Mouse (Mus musculus) lung, embryonic 14.5 days (tissue): ENCODE data around the gene Gtsf1l. TPM values are rescaled to one million over a fixed set of nuclear protein-coding genes. Genes with fewer than 3 reads are reported as not detected.
"Not testable (repeated sequence)": the region's sequence is repeated elsewhere in the genome, so short reads cannot be mapped to it uniquely, and the experiment has no call there.

Experiments
- ATAC-seq: fragments of 200-750 bp; cut with Nextera tagmentation; 2 replicates; pipeline ENCODE4 v1.8.0; 2017; ENCODE audit warnings: mild to moderate bottlenecking, moderate TSS enrichment, moderate library complexity; ENCODE audit not compliant: insufficient read depth
- DNase-seq: peaks from one replicate; pipeline ENCODE4 v3.0.0-alpha.2; 2015
- H3K27ac ChIP-seq: fragments of 300-500 bp; sonication (generic); 2 replicates; pipeline ENCODE4 v1.5.1; 2014; ENCODE audit warnings: low read depth, mild to moderate bottlenecking, moderate library complexity
- H3K27me3 ChIP-seq: fragments of 300-500 bp; sonication (generic); 2 replicates; pipeline ENCODE4 v1.6.1; 2014; ENCODE audit warnings: low read length, control low read depth; ENCODE audit not compliant: insufficient read depth
- H3K36me3 ChIP-seq: fragments of 300-500 bp; sonication (generic); 2 replicates; pipeline ENCODE4 v1.6.1; 2014; ENCODE audit warnings: control low read depth; ENCODE audit not compliant: insufficient read depth
- H3K4me1 ChIP-seq: fragments of 300-500 bp; sonication (generic); 2 replicates; pipeline ENCODE4 v1.6.1; 2014; ENCODE audit warnings: antibody characterized with exemption, control low read depth; ENCODE audit not compliant: insufficient read depth
- H3K4me2 ChIP-seq: fragments of 300-500 bp; sonication (generic); 2 replicates; pipeline ENCODE4 v1.6.1; 2014; ENCODE audit warnings: mild to moderate bottlenecking
- H3K4me3 ChIP-seq: fragments of 300-500 bp; sonication (generic); 2 replicates; pipeline ENCODE4 v1.5.1; 2014; ENCODE audit warnings: low read depth, low read length
- H3K9ac ChIP-seq: fragments of 300-500 bp; sonication (generic); 2 replicates; pipeline ENCODE4 v1.6.1; 2014
- H3K9me3 ChIP-seq: fragments of 300-500 bp; sonication (generic); 2 replicates; pipeline ENCODE4 v1.6.1; 2016; ENCODE audit warnings: low read depth, low read length, control low read depth
- CTCF ChIP-seq: IDR thresholded peaks from 2 replicates; pipeline ENCODE4 v1.5.1; 2016; ENCODE audit warnings: antibody characterized with exemption, low read depth
- WGBS: fragments of 180-500 bp; shearing (Covaris S2); extraction: QIAGEN DNeasy Blood & Tissue Kit; methylation state at CpG from one replicate; pipeline ENCODE4 v1.1.7; 2014; 5-methylcytosine and 5-hydroxymethylcytosine counted together
- polyA plus RNA-seq: library from polyadenylated mRNA; unstranded; fragments of >200 nt; fragmentation: Nextera tagmentation; extraction: Ambion mirVana; gene quantifications from 2 replicates; pipeline ENCODE4 v1.2.1, GENCODE M21; 2014

Gtsf1l gene
- polyA plus RNA-seq, 1 experiment from 2014 or later, result not detected

DNA sequence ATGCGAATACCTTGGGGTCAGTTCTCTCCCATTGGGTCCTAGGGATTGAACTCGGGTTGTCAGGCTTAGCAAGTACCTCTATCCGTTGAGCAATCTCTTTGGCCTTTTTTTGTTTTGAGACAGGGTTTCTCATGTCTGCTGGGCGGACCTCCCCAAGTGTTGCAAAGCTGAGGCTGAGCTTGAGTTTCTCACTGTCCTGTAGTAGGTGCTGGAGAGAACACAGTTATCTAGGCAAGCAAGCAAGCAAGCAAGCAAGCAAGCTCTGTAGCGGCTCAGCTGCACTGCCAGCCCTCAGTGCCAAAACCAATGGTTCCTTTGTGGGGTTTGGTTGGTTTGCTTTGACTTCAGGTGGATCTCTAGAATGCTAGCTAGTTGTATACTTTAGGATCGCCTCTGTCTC lies 27.0 kb downstream of the Gtsf1l start:
- Histone ChIP-seq H3K27me3 (no peaks in the 10 kb centered on the region), H3K4me2 (no peak overlapping the region), H3K27ac (no peak overlapping the region), H3K4me1 (peaks cover 10% of the 10 kb centered on the region; the same call in 1 of the 2 replicates), H3K4me3 (no peak overlapping the region), H3K36me3 (peaks cover 28% of the 10 kb centered on the region; the same call in 1 of the 2 replicates), H3K9ac (no peak overlapping the region), H3K9me3 (no peaks in the 10 kb centered on the region)
- ATAC-seq (no peak), DNase-seq (no peak)
- no peak for TF ChIP-seq CTCF
- WGBS, result 79% methylated on average over 6 of the region's 6 CpGs

DNA sequence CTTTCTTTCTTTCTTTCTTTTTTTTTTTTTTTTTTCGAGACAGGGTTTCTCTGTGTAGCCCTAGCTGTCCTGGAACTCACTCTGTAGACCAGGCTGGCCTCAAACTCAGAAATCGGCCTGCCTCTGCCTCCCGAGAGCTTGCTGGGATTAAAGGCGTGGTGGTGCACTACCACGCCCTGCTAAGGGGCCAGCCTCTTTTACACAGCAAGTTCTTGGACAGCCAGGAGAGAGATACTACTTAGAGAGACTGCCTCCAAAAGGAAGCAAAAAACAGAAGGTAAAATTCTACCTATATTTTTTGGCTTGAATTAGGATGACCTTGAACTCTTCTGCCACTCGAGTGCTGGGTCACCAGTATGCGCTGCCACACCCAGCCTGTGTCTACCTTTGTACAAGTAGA lies 28.7 kb downstream of the Gtsf1l start:
- ATAC-seq, H3K27me3 ChIP-seq, DNase-seq, H3K4me3 ChIP-seq, H3K9ac ChIP-seq, H3K9me3 ChIP-seq, H3K27ac ChIP-seq, H3K4me2 ChIP-seq: not testable (repeated sequence)
- WGBS, result 92% methylated on average over 6 of the region's 7 CpGs
- peaks cover 14% of the 10 kb centered on the region; the same call in 1 of the 2 replicates for H3K4me1 ChIP-seq
- peaks cover 12% of the 10 kb centered on the region; the same call in 1 of the 2 replicates for H3K36me3 ChIP-seq

DNA sequence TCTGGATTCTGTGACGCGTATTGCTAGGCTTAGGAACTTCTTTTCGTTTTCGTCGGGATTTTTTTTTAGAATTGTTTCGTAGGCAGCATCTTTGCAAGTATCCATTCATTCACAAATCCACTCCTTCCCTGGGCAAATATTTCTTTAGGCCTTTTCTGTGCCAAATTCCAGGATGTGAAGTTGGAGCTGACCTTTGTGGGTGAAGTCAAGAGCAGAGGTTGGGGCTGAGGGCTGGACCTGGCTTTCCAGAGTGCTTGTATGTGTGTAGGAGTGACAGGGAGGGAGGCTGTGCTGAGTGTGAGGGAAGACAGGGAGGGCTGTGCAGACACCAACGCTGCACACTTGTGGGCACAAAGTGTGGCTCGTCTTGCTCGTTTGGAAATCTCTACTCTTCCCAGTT lies 31.1 kb downstream of the Gtsf1l start:
- WGBS, result 61% methylated on average over 9 of the region's 9 CpGs
- Histone ChIP-seq H3K4me2 (peak overlapping the region; percentile 98), H3K27me3 (no peaks in the 10 kb centered on the region), H3K4me3 (peak overlapping the region; percentile 79; the same call in 1 of the 2 replicates), H3K9me3 (no peaks in the 10 kb centered on the region), H3K9ac (peak overlapping the region; percentile 26; the same call in 1 of the 2 replicates), H3K4me1 (peaks cover 16% of the 10 kb centered on the region; the same call in 1 of the 2 replicates), H3K36me3 (no peaks in the 10 kb centered on the region), H3K27ac (no peak overlapping the region)
- TF ChIP-seq CTCF, result no peak
- ATAC-seq (no peak), DNase-seq (peak; percentile 5)

DNA sequence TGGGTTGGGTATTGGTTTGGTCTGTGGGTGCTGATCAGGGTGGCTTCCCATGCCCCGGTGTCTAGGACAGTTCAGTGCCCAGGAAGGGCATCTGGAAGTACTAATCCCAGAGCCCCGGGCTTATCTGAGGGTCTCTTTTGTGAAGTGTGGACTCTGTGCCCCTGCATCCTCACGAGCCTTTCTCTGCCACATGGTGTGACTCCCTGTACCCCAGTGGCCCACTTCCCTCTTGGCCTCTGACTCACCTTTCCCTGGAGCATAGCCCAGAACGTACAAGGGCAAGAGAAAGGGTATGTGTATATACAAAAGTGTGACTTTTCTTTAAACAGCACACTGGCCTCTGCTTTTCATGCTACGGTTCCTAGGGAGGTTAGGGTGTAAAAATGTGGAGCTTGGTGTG lies 31.9 kb downstream of the Gtsf1l start:
- Histone ChIP-seq H3K36me3 (0 out of 2 replicates have a peak, but pooled peaks cover 3% of the 10 kb centered on the region), H3K27ac (no peak overlapping the region), H3K4me2 (peak overlapping the region; percentile 98), H3K4me3 (peak overlapping the region; percentile 79), H3K9me3 (no peaks in the 10 kb centered on the region), H3K27me3 (no peaks in the 10 kb centered on the region), H3K9ac (peak overlapping the region; percentile 79), H3K4me1 (peaks cover 16% of the 10 kb centered on the region; the same call in 1 of the 2 replicates)
- WGBS, result 11% methylated on average over 5 of the region's 5 CpGs
- no peak for TF ChIP-seq CTCF
- DNase-seq (peak; percentile 12), ATAC-seq (no peak)

DNA sequence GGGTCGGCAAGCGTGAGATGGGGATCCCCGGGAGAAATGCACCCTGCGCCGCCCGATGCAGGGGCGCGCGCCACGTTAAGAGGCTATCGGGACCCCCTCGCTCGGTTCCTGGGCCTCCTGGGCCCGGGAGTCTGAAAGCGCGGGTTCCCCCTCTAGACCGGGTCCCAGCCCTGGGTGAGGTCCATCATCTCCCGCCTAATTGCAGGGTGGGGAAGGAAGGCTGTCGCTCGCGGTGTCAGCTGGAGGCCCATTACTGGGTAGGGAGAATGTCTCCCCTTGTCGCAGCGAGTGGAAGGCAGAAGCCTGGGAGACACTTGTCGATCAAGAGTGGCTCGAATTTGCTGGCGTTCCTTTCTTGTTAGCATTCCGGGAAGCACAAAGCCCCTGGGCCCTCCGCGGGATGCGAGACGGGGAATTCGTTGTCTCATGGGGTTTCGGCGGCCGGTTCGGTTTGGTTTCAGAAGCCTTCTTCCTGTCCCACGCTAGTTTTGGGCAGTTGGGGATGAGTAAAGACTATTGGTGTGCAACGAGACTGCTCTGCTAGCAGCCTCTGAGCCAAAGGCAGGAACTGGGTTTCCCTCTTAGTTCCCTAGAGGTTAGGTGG lies 32.7 kb downstream of the Gtsf1l start:
- under 1% methylated on average over 38 of the region's 38 CpGs for WGBS
- peak overlapping the region; percentile 79 for H3K9ac ChIP-seq
- peak overlapping the region; percentile 67 for H3K27ac ChIP-seq
- DNase-seq (peak; percentile 47), ATAC-seq (peak; percentile 32; the same call in 1 of the 2 replicates)
- H3K4me1 ChIP-seq, result peaks cover 16% of the 10 kb centered on the region; the same call in 1 of the 2 replicates
- 0 out of 2 replicates have a peak, but pooled peaks cover 3% of the 10 kb centered on the region for H3K36me3 ChIP-seq
- H3K4me2 ChIP-seq, result peak overlapping the region; percentile 98
- H3K4me3 ChIP-seq, result peak overlapping the region; percentile 79
- H3K27me3 ChIP-seq, result no peaks in the 10 kb centered on the region
- H3K9me3 ChIP-seq, result no peaks in the 10 kb centered on the region
- TF ChIP-seq CTCF, result no peak

DNA sequence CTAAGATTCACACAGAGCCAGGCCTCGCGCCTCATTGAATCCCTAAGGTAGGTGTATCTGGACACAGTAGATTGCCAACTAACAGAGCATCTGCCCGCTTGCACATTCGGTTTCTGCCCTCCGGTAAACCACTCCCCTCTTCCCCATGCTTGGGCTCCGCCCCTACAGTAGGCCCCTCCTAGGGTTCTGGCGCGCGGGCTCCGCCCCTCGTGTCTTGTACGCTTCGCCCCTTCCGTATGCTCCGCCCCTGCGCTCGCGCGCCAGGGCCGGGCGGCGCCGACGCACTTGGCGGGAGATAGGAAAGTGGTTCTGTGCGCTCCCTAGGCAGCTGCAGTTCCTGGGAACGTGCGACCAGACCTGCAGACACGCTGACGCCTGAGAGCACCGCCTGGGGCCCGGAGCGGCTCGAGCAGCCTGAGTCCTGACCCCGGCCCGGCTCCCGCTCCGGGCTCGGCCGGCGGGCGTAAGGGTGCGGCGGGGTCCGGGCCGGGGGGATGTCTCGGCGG lies 33.3 kb downstream of the Gtsf1l start, which contains the start of gene Mybl2:
TSS of gene Mybl2 (plus strand) at position 353 of the 506 bp plus-strand sequence.
- no peaks in the 10 kb centered on the region for H3K9me3 ChIP-seq
- no peak for TF ChIP-seq CTCF
- WGBS, result under 1% methylated on average over 44 of the region's 48 CpGs
- H3K36me3 ChIP-seq, result 0 out of 2 replicates have a peak, but pooled peaks cover 3% of the 10 kb centered on the region
- ATAC-seq (peak; percentile 99), DNase-seq (peak; percentile 98)
- H3K9ac ChIP-seq, result peak within 1 kb of the TSS; percentile 79
- peak within 1 kb of the TSS; percentile 67 for H3K27ac ChIP-seq
- peak within 1 kb of the TSS; percentile 79 for H3K4me3 ChIP-seq
- no peaks in the 10 kb centered on the region for H3K27me3 ChIP-seq
- peaks cover 16% of the 10 kb centered on the region; the same call in 1 of the 2 replicates for H3K4me1 ChIP-seq
- H3K4me2 ChIP-seq, result peak within 1 kb of the TSS; percentile 98

DNA sequence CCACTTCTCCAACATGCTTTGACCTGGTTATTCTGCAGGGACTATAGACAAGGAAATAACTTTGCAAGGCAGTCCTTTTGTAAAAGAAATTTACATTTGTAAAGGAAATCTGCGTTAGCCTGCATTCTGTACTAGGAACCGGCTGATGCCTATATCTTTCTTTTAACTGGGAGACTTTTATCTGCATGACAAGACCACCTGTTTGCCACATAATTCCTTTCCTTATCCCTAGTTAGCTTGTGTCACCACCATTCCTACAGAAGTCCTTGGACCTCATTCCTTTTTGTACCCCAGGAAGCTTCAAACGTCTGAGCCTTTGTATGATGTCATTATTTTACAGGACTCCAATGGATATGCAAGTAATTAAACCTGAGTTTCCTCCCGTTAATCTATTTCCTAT lies 34.8 kb downstream of the Gtsf1l start:
- Histone ChIP-seq H3K9me3 (no peaks in the 10 kb centered on the region), H3K9ac (no peak overlapping the region), H3K27ac (no peak overlapping the region), H3K36me3 (0 out of 2 replicates have a peak, but pooled peaks cover 3% of the 10 kb centered on the region), H3K4me3 (no peak overlapping the region), H3K4me2 (no peak overlapping the region), H3K27me3 (no peaks in the 10 kb centered on the region), H3K4me1 (peaks cover 16% of the 10 kb centered on the region; the same call in 1 of the 2 replicates)
- DNase-seq (no peak), ATAC-seq (no peak)
- WGBS, result 73% methylated on average over 4 of the region's 4 CpGs
- no peak for TF ChIP-seq CTCF
